Mouse (Mus musculus) hindbrain, embryonic 12.5 days (tissue): ENCODE measurements at regions not wholly inside any gene's neighbourhood (a gene's known extent, or its start where the extent isn't known, plus 50 kb on each side); places are given as distances from the start of the nearest gene placed in this dataset.
A peak's percentile ranks its signal among the peaks of the same experiment; 100 is the strongest.

Source experiments
- ATAC-seq: fragments of 200-750 bp; cut with Nextera tagmentation; 2 replicates; pipeline ENCODE4 v1.8.0; 2017; ENCODE audit warnings: moderate TSS enrichment; ENCODE audit not compliant: low FRiP score
- H3K27ac ChIP-seq: fragments of 300-500 bp; sonication (generic); 2 replicates; pipeline ENCODE4 v1.5.1; 2016; ENCODE audit warnings: mild to moderate bottlenecking
- H3K27me3 ChIP-seq: fragments of 300-500 bp; sonication (generic); 2 replicates; pipeline ENCODE4 v1.6.1; 2016; ENCODE audit warnings: mild to moderate bottlenecking
- H3K36me3 ChIP-seq: fragments of 300-500 bp; sonication (generic); 2 replicates; pipeline ENCODE4 v1.6.1; 2016; ENCODE audit warnings: mild to moderate bottlenecking
- H3K4me1 ChIP-seq: fragments of 300-500 bp; sonication (generic); 2 replicates; pipeline ENCODE4 v1.6.1; 2016
- H3K4me2 ChIP-seq: fragments of 300-500 bp; sonication (generic); replicated peaks from 2 replicates; pipeline ENCODE4 v1.6.1; 2016; ENCODE audit warnings: mild to moderate bottlenecking
- H3K4me3 ChIP-seq: fragments of 300-500 bp; sonication (generic); 2 replicates; pipeline ENCODE4 v1.5.1; 2016; ENCODE audit warnings: mild to moderate bottlenecking
- H3K9ac ChIP-seq: fragments of 300-500 bp; sonication (generic); 2 replicates; pipeline ENCODE4 v1.6.1; 2016; ENCODE audit warnings: mild to moderate bottlenecking, moderate library complexity
- H3K9me3 ChIP-seq: fragments of 300-500 bp; sonication (generic); replicated peaks from 2 replicates; pipeline ENCODE4 v1.6.1; 2016; ENCODE audit warnings: mild to moderate bottlenecking
- WGBS: fragments of 180-500 bp; shearing (Covaris S2); methylation state at CpG from one replicate; pipeline ENCODE4 v1.1.7; 2016; 5-methylcytosine and 5-hydroxymethylcytosine counted together

DNA sequence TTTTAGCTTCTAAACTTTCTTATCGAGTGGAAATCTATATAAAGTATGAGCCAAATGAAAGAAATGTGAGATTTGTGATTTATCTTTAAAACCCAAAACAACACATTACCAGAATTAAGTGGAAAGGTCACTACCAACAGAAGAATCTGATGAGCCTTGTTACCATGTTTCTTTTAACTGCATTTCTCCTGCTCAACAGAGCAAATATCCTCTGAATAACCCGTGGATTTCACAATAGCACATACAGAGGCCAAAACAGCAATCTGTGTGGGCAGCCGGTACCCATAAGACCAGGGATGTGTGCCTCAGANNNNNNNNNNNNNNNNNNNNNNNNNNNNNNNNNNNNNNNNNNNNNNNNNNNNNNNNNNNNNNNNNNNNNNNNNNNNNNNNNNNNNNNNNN, 85.3 kb downstream of the 4930444P10Rik start:
- no peak for ATAC-seq
- H3K36me3 ChIP-seq: no peaks in the 10 kb centered on the region
- H3K9ac ChIP-seq: no peak overlapping the region

DNA sequence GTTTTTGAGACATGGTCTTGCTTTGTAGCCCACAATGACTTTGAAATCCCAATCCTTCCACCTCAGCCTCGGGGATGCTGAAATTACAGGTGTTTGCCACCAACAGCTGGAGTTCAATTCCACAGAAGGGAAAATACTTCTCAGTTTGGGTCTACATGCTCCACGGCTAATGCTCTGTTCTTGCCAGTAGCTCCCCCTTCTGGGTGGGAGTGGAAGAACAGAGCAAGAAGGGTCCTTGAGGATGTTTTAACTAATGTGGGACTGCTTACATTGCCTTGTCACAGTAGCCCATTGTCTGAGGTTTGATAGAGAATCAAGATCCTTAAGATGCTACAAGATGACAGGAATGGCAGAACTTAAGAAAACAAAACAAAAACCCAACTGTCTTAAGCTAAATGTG, 86.2 kb downstream of the 4930444P10Rik start:
- Histone ChIP-seq H3K27me3 (no peaks in the 10 kb centered on the region), H3K36me3 (no peaks in the 10 kb centered on the region), H3K4me3 (no peak overlapping the region), H3K9me3 (no peaks in the 10 kb centered on the region), H3K9ac (no peak overlapping the region), H3K4me1 (no peaks in the 10 kb centered on the region), H3K4me2 (no peak overlapping the region), H3K27ac (no peak overlapping the region)
- ATAC-seq: no peak
- 82% methylated on average over 2 of the region's 2 CpGs for WGBS

More for the DNA sequence above, 85.3 kb downstream of the 4930444P10Rik start:
- 77% methylated on average over 3 of the region's 3 CpGs for WGBS
- Histone ChIP-seq H3K4me2 (no peak overlapping the region), H3K4me1 (no peaks in the 10 kb centered on the region), H3K9me3 (no peaks in the 10 kb centered on the region), H3K4me3 (no peak overlapping the region), H3K27ac (no peak overlapping the region), H3K27me3 (no peaks in the 10 kb centered on the region)

DNA sequence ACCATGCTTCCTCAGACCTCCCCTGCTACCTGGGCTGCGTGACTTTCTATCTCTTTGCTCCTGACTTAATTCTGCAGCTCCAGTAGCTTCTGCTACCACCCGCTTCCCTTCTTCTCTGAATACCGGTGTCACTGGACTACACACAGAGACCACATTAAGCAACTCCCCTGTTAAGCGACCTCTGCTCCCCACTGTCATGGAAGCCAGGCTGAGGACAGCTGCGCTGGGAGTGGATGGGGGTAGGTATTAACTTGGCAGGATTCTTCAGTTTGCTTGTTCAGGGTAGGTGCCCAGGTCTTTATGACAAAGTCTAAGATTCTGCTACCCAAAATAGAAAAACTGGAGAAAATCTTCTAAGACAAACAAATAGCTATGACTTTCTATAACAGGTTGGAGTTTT, 96.0 kb downstream of the 4930444P10Rik start:
- Histone ChIP-seq H3K4me1 (no peaks in the 10 kb centered on the region), H3K27me3 (no peaks in the 10 kb centered on the region), H3K9me3 (no peaks in the 10 kb centered on the region), H3K4me2 (no peak overlapping the region), H3K4me3 (no peak overlapping the region), H3K27ac (no peak overlapping the region), H3K9ac (no peak overlapping the region), H3K36me3 (no peaks in the 10 kb centered on the region)
- ATAC-seq: no peak
- 64% methylated on average over 5 of the region's 5 CpGs for WGBS

DNA sequence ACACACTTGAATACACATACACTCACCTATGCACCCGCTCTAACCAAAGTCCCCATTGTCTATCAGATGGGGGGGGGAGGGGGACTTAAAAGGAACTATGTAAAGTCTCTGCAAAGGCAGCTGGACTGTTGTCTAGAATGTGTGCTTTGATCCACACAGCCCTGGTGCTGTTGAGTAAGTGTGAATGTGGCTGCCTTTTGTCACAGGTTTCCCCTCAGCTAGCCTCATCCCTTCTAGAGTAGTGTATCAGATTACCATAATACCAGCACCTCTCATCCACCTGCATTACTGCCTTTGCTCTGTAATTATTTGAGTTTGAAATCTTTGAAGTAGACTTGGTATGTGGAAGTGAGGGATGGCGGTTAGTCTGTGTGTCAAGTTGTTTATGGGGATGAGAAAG, 96.8 kb downstream of the 4930444P10Rik start:
- Histone ChIP-seq H3K27me3 (no peaks in the 10 kb centered on the region), H3K36me3 (no peaks in the 10 kb centered on the region), H3K4me2 (no peak overlapping the region), H3K4me3 (no peak overlapping the region), H3K9ac (no peak overlapping the region), H3K27ac (no peak overlapping the region), H3K9me3 (no peaks in the 10 kb centered on the region), H3K4me1 (no peaks in the 10 kb centered on the region)
- WGBS: 80% methylated on average over 2 of the region's 2 CpGs
- no peak for ATAC-seq

DNA sequence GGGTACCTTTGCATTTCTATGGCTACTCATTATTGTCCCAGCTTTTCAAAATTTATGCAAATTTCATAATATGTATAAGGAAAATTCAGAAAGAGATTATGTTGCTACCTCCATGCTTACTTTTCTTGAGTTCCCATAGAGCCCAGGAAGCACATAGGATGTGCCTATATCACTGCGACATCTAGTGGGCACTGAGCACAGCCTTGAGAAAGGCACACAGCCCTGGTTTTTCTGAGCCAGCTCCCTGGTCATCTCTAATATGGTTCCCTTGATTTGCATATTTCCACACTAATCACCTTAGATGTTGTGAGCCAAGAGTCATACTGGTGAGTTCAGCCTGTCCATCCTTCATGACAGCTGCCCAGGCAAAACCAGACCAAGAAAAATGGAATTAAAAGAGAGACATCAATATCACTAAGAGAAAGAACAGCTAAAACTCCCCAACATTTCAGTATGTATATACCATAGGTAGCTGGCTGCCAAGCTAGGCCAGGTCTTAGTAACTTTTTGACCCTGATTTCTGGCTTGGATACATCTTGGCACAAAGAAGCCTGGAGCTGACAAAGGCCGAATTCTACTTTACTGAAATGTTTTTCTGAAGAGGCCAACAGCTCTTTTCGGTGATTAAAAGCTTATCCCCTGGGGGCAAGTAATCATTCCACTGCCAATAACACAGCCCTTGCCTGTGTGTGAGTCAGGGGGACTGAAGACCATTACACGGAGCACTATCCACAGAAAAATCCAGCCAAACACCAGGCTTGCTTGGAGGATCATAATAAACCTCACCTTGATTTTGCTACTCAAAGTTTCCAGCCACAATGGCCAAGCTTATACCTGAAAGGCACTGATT, 99.3 kb downstream of the 4930444P10Rik start:
- no peaks in the 10 kb centered on the region for H3K27me3 ChIP-seq
- H3K4me3 ChIP-seq: no peak overlapping the region
- no peak overlapping the region for H3K9ac ChIP-seq
- peak; percentile 70 for ATAC-seq
- H3K4me1 ChIP-seq: no peaks in the 10 kb centered on the region
- no peaks in the 10 kb centered on the region for H3K9me3 ChIP-seq
- no peaks in the 10 kb centered on the region for H3K36me3 ChIP-seq
- 63% methylated on average over 4 of the region's 4 CpGs for WGBS
- no peak overlapping the region for H3K27ac ChIP-seq
- no peak overlapping the region for H3K4me2 ChIP-seq

DNA sequence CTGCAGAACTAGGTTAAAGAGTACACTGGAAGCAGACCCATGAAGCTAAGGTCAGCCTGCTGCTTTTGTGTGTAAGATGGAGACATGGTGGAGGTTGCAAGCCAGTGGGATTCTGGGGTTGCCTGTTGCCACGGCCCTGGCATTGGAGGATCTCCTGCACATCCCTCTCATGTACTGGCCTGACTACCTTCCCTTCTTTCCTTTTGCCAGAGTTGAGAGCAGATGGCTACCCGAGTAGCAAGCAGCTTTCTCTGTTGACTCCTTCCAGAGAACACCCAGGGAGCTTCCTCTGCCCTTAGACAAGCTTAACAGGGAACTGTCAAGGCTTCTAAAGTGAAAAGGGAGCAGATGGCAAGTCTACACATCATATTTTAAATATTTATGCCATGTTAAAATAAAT, 102.1 kb downstream of the 4930444P10Rik start:
- Histone ChIP-seq H3K36me3 (no peaks in the 10 kb centered on the region), H3K4me1 (no peaks in the 10 kb centered on the region), H3K9me3 (no peaks in the 10 kb centered on the region), H3K4me2 (no peak overlapping the region), H3K4me3 (no peak overlapping the region), H3K27ac (no peak overlapping the region), H3K27me3 (no peaks in the 10 kb centered on the region), H3K9ac (no peak overlapping the region)
- WGBS: 61% methylated on average over 2 of the region's 2 CpGs
- ATAC-seq: no peak

DNA sequence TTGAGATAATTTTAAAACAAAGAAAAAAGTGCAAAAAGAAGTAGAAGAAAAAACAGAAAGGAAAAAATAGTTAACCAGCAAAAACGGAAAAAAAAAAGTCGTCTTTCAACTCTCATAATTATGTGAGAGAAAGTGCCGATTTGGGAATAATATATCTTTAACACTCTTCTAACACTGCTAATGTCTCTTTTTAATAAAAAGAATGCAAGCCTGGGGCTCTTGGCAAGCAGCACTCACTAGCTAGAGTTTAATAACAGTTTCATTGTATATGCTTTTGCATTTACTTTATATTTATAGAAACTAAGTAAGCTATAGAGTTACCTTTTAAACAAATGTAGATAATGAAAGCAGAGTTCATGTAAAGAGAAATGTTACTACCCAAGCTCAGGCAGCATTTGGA, 107.5 kb downstream of the 4930444P10Rik start:
- Histone ChIP-seq H3K36me3 (no peaks in the 10 kb centered on the region), H3K9ac (no peak overlapping the region), H3K4me3 (no peak overlapping the region), H3K4me1 (no peaks in the 10 kb centered on the region), H3K27ac (no peak overlapping the region), H3K27me3 (no peaks in the 10 kb centered on the region), H3K9me3 (no peaks in the 10 kb centered on the region), H3K4me2 (no peak overlapping the region)
- ATAC-seq: no peak
- 91% methylated on average over 3 of the region's 3 CpGs for WGBS

DNA sequence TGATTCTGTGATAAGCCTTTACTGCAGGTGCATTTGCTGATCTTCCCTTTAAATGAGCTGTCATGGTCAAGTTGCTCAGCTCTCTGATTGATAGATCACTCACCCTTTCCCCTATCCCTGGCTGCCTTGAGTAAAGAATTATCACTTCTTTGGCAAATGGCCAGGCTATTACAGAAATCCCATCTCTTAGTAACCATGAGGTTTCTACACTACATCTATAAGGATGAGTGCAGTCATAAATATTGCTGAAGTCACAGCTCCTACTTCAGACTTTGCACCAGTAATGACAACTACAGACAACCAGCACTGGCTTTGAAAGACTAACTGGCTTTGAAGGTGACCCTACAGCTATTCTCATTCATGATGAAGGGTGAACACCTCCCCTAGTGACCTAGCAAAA, 113.8 kb downstream of the 4930444P10Rik start:
- Histone ChIP-seq H3K4me1 (no peaks in the 10 kb centered on the region), H3K4me2 (no peak overlapping the region), H3K4me3 (no peak overlapping the region), H3K36me3 (no peaks in the 10 kb centered on the region), H3K27ac (no peak overlapping the region), H3K27me3 (no peaks in the 10 kb centered on the region), H3K9me3 (no peaks in the 10 kb centered on the region), H3K9ac (no peak overlapping the region)
- ATAC-seq: no peak

DNA sequence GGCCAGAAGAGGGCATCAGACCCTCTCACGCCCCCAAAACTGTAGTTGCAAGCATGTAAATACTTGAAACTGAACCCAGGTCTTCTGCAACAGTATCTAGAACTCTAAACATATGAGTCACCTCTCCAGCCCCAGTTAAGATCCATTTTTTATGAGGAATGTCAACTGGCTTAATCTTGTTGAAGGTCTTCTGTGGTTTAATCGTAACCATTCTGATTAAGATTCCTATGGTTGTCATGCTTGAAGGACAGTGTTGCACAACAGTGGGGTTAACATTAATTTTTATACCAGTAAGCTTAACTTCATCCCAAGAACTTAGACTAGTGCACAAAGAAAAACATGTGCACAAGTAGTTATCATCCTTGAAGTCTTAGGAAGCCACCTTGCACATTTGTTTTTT, 133.5 kb downstream of the 4930444P10Rik start:
- no peak overlapping the region for H3K27ac ChIP-seq
- no peak overlapping the region for H3K4me2 ChIP-seq
- H3K27me3 ChIP-seq: no peaks in the 10 kb centered on the region
- no peak overlapping the region for H3K9ac ChIP-seq
- H3K9me3 ChIP-seq: no peaks in the 10 kb centered on the region
- H3K4me1 ChIP-seq: no peaks in the 10 kb centered on the region
- no peak for ATAC-seq
- no peak overlapping the region for H3K4me3 ChIP-seq
- 89% methylated on average over 2 of the region's 2 CpGs for WGBS
- no peaks in the 10 kb centered on the region for H3K36me3 ChIP-seq

DNA sequence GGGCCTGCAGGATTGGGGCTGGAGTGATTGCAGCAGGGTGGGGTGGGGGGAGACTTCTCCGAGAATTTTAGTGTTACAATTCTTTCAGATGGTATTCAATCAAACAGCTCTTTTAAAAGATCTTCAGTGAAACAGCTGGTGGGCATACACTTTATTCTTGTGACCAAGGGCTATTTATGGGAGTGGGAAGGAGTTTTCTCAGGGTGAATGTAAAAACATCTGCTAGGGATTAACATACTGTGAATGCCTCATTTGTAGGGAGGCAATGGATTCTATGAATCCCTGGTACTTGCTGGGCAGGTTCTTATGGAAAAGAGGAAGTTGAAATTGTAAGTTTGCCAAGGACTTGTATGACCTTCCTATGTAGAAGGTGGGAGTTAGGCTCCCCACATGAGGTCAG, 134.5 kb downstream of the 4930444P10Rik start:
- Histone ChIP-seq H3K4me1 (no peaks in the 10 kb centered on the region), H3K27me3 (no peaks in the 10 kb centered on the region), H3K9ac (no peak overlapping the region), H3K36me3 (no peaks in the 10 kb centered on the region), H3K9me3 (no peaks in the 10 kb centered on the region), H3K4me2 (no peak overlapping the region), H3K27ac (no peak overlapping the region), H3K4me3 (no peak overlapping the region)
- 65% methylated on average over 1 of the region's 1 CpGs for WGBS
- ATAC-seq: no peak

DNA sequence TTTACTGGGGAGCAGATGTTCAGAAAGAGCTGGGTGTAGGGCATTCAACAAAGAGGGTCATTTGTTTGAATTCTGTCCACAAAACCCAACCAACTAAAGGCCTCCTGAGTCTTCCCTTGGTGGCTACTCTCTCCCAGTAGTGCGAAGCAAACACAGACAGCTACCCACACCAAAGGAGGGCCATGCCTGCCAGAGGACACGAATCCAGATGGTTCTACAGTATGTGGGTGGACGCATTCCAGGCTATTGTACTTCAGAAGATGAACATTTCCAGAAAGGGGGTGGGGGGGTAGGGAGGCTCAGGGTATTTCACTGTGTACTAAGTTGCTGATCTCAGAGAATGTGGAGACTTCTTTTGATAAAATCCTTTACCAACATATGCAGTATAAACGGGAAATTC, 149.5 kb downstream of the 4930444P10Rik start:
- no peak for ATAC-seq
- Histone ChIP-seq H3K36me3 (no peaks in the 10 kb centered on the region), H3K4me1 (no peaks in the 10 kb centered on the region), H3K4me3 (no peak overlapping the region), H3K27ac (no peak overlapping the region), H3K27me3 (no peaks in the 10 kb centered on the region), H3K4me2 (no peak overlapping the region), H3K9me3 (no peaks in the 10 kb centered on the region), H3K9ac (no peak overlapping the region)
- 65% methylated on average over 4 of the region's 4 CpGs for WGBS

DNA sequence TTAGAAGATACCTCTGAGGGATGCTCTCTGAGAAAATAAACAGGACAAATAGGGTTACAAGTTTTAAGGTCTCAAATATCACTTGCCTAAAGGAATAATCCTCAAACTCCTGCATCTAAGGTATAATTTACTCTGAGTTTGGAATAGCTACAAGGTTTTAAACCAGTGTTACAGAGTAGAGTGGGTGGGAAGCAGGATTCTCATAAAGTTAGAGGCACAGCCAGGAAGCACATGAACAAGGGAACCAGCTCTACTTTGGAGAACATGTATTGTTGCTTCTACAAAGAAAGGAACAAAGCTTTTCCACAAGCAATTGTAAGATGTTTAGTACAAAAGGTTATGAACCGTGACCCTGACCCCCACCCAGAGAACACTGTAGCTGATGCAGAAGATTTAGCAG, 150.1 kb downstream of the 4930444P10Rik start:
- no peak overlapping the region for H3K9ac ChIP-seq
- ATAC-seq: no peak
- H3K9me3 ChIP-seq: no peaks in the 10 kb centered on the region
- WGBS: 33% methylated on average over 1 of the region's 1 CpGs
- no peaks in the 10 kb centered on the region for H3K4me1 ChIP-seq
- H3K36me3 ChIP-seq: no peaks in the 10 kb centered on the region
- H3K4me3 ChIP-seq: no peak overlapping the region
- H3K27ac ChIP-seq: no peak overlapping the region
- H3K4me2 ChIP-seq: no peak overlapping the region
- H3K27me3 ChIP-seq: no peaks in the 10 kb centered on the region
